Mouse (Mus musculus): ENCODE data around the gene Abi3bp.

The Abi3bp gene

DNA sequence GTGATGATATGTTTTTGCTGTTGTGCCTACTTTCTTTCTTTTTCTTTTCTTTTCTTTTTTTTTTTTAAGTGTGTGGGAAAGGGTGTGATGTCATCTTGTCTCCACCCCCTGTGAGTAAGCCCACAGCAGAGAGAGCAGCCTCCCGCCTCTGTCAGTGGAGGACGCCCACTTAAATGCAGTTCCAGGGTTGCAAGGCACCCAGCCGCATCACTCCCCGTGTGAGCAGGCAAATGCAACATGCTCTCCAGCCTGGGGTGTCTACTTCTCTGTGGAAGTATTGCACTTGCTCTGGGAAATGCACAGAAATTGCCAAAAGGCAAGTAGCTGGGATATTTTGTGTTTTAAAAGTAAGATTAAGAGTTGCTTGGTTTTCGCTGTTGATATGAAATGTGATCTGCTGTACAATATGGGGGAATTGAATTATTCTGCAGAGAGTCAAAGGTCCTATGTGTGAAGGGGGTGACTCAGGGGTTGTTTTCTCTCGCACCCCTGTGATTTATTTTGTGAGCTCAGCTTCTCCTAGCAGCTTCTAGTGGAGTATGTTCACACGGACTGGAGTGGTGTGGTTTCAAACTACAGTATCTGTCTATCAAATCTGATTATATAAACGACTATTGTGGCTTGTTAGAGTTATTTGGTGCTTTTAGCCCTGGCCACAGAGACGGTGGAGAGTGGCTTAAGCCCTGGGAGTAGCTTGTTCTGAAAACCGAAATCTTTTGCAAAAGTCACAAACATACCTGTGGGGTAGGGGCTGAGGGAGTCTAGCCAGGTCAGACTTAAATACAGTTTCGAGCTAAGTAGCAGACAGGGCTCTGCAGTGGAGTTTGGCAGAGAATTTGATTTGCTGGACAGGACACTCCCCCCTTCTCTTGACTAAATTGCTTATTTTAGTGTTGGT, at the start of gene Abi3bp:
Gene Abi3bp, plus strand, starts transcription at position 202 of the 898 bp plus-strand sequence.
- no peak for DNase-seq (ENCODE audit: low read depth, low spot score)

DNA sequence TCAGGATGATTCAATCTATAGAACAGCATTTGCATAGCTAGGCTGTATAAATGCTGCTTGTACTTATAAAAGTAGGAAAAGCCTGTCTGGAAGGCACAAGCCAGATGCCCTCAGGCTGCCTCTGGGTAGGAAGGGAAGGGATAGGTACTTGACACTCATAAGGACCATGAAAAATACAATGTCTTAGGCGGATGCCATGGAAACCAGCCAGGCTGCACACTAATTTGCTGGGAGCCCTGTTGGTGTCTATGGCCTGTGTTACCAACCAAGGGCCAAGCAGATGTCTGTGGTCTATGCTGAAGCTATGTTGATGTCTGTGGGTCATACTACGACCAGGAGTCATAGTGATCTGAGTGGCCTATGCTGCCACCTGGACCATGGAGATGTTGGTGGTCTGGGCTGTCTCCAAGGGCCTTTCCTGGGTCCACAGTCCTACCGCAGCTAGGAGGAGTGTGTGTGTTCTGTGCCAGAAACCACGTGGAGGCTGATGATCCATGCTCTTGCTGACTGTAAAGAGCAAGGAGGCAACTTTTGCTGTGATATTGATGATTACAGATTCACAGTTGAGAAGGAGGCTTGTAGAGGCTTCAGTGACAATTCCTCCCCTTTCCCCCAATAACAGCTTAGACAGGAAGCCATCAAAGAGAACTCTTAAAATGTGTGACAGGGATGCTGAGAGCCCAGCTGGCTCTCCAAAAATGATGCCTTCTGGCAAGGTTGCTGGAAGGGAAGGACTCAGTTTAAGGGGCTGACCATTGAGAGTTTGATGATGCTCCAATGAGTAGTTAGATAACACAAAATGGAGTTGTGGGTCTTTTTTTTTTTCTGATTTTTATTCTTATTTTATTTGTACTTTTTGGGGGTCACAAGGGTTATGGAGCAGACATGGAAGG, 42.1 kb upstream of the Abi3bp start:
- DNase-seq (ENCODE audit: low read depth, low spot score), result no peak

- DNase-seq (ENCODE audit: low read depth, low spot score), result no peak
Measured at GRCm38 (mm10) chr16:56440243-56440642, 37.4 kb upstream of the Abi3bp start.

GRCm38 (mm10) chr16:56441113-56441512, 36.6 kb upstream of the Abi3bp start:
- DNase-seq (ENCODE audit: low read depth, low spot score), result no peak

DNA sequence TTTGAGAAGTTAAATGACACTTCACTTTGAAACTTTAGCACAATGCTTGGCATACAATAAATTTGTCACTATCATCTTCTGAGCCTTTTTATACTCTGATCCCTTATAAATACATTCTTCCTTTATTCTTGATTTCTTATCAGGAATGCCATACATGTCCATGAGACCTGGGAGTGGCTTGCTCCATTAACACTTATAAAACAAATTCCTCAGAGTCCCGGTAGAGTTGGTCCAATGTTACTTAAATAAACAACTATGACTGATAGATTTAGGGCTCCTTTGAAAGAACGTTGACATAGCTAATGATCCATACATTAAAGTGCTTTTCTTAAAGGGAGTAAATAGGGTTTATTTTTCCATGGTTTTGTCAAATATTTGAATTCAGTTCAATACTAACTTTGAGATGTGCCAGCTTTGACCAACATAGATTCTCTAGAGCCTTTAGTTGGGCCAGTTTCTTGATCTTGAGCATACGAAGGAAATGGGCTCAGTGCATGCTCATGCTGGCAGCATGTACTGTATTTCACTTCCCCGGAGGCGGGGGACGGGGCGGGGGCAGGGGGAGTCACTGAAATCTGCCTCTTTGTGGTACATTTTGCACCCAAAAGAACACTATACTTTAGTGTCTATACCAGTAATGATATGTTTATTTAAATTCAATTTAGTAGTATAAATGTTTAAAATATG, 35.9 kb upstream of the Abi3bp start:
- DNase-seq (ENCODE audit: low read depth, low spot score), result no peak

DNA sequence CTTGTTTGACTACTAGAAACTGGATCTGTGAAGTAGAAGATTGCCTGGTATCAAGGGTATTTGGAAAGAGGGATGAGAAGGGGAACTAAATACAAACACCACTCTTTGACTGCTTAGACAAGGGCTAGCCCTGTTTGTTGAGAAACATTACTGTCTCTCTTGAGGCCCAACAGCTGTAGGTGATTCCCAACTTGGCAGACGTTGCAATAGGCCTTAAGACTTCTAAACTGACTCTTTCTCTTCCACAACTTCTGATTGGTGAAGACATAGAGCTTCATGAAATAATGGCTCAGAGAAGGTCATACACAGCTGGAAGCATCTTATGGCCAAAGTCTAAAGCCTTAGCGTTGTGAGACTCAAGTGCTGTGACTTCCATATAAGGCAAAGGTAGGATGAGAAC, 26.2 kb upstream of the Abi3bp start:
- DNase-seq (ENCODE audit: low read depth, low spot score), result no peak

DNA sequence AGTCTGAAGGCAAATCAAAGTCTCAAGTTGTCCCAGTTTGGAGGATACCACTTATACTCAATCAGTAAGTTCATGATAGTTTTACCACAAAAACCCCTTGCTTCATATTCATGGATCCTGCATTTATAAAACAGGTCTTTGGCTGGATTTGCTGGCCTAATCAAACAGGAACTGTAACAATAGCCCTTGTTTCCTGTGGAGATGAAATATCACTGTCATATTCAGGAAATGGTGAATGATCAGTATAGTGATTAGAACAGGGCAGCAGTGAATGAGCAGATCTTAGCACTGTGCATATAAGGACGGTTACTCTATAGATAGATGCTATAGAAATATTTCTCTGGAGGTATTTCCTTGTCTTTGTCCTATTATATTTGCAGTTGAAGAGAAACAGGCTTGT, 25.8 kb upstream of the Abi3bp start:
- no peak for DNase-seq (ENCODE audit: low read depth, low spot score)

DNA sequence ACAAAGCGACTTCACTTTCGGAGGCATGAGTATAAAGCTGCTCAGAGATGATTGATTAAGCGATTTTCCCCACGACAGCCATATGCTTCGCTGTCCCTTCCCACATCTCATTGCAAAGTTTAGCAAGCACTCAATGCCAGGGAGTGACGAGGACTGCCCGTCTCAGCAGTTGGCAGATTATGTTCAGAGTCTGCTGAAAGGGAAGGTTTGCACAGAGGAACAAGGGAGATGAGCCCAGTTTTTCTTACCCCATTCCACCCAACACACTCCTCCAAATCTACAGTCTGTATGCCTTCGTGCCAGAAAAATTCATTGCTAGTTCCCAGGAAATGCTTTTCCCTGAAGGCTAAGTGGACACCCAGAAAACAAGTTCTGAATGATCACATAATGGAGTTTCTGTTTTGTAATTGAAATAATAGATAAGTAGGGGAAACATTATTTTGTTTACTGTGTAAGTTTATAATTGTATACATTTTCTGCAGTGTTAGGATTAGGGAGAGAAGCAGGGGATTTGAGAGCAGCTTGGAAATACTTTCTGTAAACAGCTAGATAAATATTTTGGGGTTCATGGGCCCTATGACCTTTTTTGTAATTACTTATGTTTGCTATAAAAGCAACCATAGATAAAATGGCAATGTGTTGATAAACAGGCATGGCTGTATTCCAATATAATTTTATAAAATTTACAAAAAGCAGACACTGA, 19.5 kb upstream of the Abi3bp start:
- DNase-seq (ENCODE audit: low read depth, low spot score), result no peak

DNA sequence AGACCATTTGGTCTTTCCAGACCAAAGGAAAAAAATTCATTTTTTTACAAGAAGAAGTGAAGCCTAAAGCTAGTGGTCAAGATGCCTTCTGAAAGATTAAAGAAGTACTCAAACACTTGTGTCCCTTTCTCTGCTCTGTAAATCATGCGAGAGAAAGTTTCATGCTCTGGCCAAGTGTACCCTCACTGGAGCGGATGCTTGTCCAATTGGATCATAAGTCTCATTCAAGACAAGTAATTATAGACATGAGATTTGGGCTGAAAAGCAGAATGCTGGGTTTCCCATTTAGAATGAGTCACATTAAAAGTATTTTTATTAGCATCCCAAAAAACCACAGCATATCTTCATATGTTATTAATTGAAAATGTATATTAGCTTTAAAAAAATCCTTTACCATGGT, 4.5 kb upstream of the Abi3bp start:
- DNase-seq (ENCODE audit: low read depth, low spot score), result no peak

GRCm38 (mm10) chr16:56475676-56476075, 2.0 kb upstream of the Abi3bp start:
- no peak for DNase-seq (ENCODE audit: low read depth, low spot score)

- DNase-seq (ENCODE audit: low read depth, low spot score), result no peak
Measured at GRCm38 (mm10) chr16:56478575-56479191, 1.0 kb downstream of the Abi3bp start.

DNA sequence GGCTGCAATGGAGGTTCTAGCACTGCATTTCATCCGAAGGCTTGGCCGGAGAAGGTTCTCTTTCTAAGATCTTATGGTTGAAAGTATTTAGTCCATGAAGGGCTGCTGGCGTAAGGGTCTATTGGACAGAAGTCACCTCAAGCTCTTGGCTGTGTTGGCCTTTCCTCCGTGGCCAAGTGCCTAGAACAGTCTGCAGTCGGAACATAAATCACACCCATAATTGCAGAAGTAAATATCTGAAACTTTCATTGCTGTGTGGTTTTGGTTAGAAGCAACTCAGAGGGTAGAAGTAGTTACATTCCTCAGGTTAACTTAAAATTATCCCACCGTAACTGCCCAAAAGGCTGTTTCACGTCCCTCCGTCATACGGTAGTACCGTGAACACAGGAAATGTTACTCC, 5.8 kb downstream of the Abi3bp start:
- no peak for DNase-seq (ENCODE audit: low read depth, low spot score)

DNA sequence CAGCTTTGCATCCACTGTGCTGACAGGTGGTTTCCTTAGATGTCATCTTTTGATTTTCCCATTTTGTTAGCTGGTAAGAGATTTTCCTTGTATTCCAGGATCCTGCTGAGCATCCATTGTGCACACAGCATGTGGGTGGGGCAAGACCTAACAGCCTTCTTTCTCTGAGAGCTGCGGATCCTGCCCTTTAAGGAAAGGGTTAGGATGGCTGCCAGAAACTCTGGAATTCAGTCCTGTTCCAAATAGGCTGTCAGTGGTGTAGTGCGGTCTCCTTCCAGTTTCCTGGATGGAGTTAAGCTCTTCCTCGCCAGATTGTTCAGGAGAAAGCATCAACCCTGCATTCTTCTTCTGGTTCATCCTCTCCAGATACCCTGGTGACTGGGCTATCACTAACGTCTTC, 8.8 kb downstream of the Abi3bp start:
- DNase-seq (ENCODE audit: low read depth, low spot score), result no peak

DNA sequence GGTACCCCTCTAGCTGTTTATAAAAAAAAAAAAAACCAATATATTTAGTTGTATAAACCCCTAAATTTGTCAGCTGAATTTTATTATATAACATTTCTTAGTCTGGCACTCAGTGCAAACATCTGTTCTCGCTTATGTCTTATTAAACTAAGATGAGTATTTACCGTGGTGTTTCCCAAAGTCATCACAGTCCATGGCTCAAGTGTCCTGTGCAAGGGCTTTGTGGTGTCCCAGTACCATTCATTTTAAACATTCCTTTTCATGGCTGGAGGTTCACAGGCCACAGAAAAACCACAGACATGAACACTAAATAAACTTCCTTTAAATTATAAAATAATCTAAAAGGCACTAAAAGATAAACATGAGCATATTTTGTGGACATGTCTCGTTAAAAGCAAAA, 13.2 kb downstream of the Abi3bp start:
- DNase-seq (ENCODE audit: low read depth, low spot score), result no peak

GRCm38 (mm10) chr16:56495266-56495665, 17.6 kb downstream of the Abi3bp start:
- DNase-seq (ENCODE audit: low read depth, low spot score), result no peak

DNA sequence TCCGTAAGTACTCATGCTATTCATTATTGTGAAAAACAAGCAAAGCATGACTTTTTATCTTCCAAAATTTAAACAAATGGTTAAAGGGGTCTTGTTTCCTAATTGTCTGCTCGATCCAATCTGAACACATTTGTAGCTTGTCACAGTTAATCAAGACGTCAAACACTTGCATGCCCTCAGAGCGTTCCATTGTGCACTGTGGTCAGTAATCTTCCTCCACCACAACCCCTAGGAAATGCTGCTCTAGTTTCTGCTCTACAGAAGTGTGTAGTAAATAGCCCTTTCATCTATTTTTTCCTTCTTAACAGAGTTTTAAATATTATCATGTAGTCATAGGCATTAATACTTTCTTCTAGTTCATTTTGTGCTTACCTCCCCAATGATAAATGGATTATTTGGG, 19.1 kb downstream of the Abi3bp start:
- no peak for DNase-seq (ENCODE audit: low read depth, low spot score)

GRCm38 (mm10) chr16:56498680-56499079, 21.0 kb downstream of the Abi3bp start:
- DNase-seq (ENCODE audit: low read depth, low spot score), result no peak

GRCm38 (mm10) chr16:56500441-56500840, 22.8 kb downstream of the Abi3bp start:
- no peak for DNase-seq (ENCODE audit: low read depth, low spot score)

DNA sequence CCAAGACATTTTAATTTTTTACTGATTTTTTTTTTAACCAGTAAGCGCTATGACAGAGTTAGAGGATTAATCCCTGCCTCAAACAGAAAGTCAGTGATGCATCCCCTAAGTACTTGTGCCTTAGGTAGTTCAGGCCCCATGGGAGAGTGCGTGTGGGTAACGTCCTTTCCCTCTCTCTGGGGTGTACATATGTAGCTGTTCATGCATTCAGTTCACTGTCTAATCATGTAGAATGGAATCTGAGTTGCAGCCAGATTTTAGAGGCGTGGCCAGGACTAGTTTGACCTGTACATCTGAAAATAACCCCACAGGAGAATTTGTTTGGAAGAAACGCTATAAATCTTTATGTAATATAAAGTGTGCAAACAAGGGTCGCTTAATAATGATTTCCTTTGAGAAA, 23.4 kb downstream of the Abi3bp start:
- DNase-seq (ENCODE audit: low read depth, low spot score), result no peak

- no peak for DNase-seq (ENCODE audit: low read depth, low spot score)
Measured at GRCm38 (mm10) chr16:56501513-56501912, 23.8 kb downstream of the Abi3bp start.

DNA sequence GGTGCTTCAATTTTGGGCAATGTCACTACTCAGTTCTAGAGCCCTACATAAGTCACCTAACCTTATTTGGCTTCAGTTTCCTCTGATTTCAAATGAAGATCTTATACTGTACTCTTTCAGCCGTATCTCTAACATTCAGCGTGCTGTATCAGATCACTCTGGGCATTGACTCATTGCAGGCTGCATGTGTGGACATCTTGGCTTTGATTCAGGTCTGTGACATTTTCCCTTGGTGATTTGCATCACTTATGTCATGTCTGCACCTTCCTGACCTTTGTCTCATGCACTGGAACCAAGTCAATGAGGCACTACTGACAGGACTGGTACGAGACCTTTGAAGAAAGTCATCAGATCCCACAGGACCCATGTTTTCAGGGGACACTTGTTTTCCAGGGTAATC, 24.5 kb downstream of the Abi3bp start:
- DNase-seq (ENCODE audit: low read depth, low spot score), result no peak
